Mouse (Mus musculus) erythroblast, adult 5-6 weeks (primary cell): Measurements from ENCODE around the gene Cldn13. TPM values are rescaled to one million over a fixed set of nuclear protein-coding genes. Genes with fewer than 3 reads are reported as not detected.
"Not testable (repeated sequence)": the region's sequence is repeated elsewhere in the genome, so short reads cannot be mapped to it uniquely, and the experiment has no call there.

Experiments used
- ATAC-seq: replicated peaks from 2 replicates; pipeline ENCODE4 v1.8.0; 2016; ENCODE audit warnings: moderate number of reproducible peaks, mild to moderate bottlenecking, moderate TSS enrichment, inconsistent platforms; ENCODE audit not compliant: poor library complexity, low FRiP score, severe bottlenecking
- total RNA-seq, 2 experiments: library from RNA; stranded (forward) in 1 of 2; stranded (reverse) in 1 of 2; fragments of 150-400 nt in 1 of 2; fragments of 200-764, 138-1000 nt in 1 of 2; gene quantifications; 2 replicates each; pipeline versions ENCODE4 v1.2.3 to v1.2.4; 2015 to 2017; ENCODE audit warnings: low replicate concordance in 2 of 2

Gene Cldn13
- total RNA-seq (2015; ENCODE audit: low replicate concordance) = 411 and 506 TPM in 2 replicates
- 369 and 379 TPM in 2 replicates for total RNA-seq (2017; ENCODE audit: low replicate concordance)

DNA sequence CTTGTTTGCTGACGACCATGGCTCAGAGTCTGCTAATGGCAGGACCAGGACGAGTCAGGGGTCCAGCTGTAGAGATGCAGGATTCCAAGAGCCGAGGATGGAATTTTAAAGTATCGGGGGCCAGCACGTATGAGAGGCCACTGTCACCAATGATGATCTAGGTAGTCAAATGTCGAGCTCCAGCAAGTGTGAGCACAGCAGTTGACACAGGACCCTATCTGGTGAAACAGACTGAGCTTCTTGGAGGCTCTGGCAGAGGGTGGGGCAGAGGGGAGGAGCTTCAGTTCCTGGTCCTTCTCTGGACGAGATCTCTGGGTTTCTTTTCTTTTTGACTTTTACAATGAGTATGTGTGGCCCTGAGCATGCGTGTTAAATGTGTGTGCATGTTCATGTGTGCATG lies at the start of gene Cldn13:
TSS of gene Cldn13 (minus strand) at position 216 of the 400 bp plus-strand sequence.
- ATAC-seq = peak; percentile 47

DNA sequence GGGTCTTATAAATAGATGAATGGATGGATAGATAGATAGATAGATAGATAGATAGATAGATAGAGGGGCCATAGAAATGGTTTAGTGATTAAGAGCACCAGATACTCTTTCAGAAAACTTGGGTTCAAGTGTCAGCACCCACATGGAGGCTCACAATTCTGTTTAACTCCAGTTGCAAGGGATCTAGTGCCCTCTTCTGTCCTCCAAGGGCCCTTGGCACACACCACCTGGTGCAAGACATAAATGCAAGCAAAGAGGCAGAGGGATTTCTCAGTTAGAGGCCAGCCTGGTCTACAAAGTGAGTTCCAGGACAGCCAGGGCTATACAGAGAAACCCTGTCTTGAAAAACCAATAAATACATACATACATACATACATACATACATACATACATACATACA lies 49.3 kb upstream of the Cldn13 start:
- ATAC-seq = not testable (repeated sequence)

DNA sequence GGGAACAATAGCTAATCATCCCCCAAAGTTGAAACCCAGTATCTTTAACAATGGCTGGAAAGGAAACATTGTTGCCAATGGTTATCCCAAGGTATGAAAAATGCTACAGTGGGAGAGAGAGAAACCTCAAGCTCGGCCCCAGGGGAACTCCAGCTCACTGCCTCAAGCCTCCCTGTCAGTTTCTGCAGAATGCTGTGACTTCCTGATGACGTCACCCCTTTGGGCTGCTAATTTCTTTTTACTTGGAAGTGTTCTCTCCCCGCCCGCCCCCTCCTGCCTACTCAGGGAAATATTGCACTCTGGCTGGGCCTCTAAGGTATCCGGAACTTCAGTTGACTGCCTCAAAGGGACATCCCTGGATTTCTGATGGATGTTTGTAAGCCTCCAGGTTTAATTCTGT lies 48.2 kb upstream of the Cldn13 start:
- no peak for ATAC-seq

DNA sequence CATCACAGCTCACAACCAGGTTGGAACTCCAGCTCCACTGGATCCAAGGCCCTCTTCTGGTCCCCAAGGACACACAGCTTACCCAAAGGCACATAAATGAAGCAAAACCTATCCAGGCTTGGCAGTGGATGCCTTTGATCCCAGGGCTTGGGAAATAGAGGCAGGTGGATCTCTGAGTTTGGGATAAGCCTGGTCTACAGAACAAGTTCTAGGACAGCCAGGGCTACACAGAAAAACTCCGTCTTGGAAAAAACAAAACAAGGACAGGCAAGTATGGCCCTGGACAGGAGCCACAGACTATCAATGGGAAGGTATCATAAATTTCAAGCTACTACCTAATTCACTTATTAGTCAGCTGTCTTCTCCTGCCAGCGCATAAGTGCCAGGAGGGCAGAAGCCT lies 46.2 kb upstream of the Cldn13 start:
- ATAC-seq = no peak

DNA sequence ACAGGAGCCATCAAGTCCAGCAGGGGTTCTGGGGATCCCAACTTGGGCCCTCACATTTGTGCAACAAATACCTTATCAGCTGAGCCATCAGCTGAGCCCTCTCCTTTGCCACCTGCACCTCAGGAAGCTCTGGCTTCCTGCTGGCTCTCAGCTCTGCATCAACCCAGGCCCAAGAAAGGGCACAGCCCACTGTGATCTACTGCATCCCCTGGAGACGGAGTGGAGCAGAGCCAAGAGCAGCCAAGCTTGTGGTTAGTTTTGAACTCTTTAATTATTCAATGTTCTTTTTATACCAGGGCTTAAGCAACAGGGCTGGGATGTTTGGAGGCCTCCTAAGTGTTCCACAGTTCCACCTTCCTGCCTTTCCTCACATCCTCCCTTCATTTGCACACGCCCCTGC lies 45.1 kb upstream of the Cldn13 start:
- ATAC-seq = no peak

DNA sequence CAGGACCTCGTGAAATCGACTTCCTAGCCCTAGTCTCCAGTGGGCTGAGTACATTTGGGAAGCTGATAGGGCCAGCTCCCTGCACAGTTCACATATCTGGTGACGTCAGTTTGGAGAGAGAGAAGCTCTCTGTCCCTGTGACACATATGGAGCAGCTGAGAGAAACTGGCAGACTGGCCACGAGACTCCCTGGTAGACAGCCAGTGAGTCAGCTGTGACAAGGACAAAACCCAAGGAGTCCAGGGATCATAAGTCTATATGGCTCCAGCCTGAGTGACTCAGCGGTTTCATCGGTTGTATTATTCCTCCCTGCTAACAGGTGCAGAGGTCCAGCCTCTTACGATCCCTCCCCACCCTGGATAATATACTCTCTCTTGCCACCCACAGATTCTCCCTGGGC lies 43.8 kb upstream of the Cldn13 start:
- ATAC-seq = peak; percentile 55

DNA sequence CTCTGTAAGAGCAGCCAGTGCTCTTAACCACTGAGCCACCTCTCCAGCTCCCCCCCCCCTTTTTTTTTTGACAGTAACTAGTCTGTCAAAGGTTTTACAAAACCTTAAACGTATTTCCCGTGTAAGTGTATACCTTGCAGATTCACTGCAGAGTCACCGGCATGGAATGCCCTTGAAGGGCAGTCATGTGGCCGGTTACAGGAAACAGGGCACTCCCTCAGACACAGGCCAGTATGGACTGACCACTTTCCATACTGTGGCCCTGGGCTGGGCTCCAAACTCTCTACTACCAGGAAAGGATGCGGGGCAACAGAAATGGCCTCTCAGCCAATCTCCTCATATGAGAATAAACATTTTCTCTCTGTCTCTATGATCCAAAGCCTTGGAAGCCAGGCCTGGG lies 40.2 kb upstream of the Cldn13 start:
- no peak for ATAC-seq

DNA sequence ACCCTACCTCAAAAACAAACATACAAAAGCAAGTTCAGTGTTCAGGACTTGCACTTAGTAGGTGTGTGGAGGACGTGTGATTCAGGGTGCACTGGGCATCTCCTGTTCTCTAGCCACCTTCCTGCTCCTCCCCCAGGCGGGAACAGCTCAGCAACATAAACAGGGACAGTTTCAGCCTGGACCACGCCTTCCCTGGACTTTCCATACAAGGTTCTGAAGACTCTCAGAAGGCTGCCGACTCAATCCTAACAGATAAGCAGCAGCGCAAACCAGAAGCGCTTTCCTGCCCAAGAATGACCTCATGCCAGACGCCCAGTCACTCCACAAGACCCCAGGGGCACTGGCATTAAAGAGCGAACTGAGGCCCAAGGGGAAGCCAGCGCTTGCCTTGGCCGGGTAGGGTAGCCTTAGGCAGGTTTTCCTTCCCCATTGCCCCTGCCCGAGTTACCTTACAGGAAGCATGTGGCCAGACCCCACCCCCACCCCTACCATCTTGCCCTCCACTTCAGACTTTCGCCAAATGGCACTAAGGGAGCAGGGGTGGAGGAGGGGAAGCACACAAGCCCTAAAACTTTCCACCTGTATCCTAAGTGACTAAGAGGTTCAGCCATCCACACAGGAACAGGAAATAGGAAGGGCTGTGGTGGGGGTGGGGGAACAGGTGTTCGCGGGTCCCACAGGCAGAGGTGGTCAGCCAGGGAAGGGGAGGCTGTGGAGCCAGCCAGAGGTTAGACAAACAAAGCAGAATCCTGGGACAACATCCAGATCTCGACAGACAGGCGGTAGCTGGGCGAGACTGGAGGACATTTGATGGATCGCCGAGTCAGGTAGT lies 35.9 kb upstream of the Cldn13 start:
- ATAC-seq = 0 out of 2 replicates have a peak, but pooled peaks have one; percentile 42

DNA sequence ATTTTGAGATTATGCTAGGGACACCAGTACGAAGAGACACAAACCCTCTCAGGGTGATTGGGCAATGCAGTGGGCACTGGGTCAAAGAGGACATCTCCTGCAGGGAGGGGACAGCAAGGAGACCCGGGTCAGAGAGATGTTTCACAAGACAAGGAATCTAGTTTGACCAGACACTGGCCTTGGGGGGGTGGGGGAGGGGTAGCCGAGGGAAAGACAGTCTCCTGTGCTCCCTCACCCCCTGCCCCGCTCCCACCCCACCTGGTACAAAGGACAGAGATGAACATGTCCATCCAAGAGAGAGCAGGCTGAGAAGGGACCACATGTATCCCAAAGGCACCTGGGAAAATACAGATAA lies 32.7 kb upstream of the Cldn13 start:
- no peak for ATAC-seq

DNA sequence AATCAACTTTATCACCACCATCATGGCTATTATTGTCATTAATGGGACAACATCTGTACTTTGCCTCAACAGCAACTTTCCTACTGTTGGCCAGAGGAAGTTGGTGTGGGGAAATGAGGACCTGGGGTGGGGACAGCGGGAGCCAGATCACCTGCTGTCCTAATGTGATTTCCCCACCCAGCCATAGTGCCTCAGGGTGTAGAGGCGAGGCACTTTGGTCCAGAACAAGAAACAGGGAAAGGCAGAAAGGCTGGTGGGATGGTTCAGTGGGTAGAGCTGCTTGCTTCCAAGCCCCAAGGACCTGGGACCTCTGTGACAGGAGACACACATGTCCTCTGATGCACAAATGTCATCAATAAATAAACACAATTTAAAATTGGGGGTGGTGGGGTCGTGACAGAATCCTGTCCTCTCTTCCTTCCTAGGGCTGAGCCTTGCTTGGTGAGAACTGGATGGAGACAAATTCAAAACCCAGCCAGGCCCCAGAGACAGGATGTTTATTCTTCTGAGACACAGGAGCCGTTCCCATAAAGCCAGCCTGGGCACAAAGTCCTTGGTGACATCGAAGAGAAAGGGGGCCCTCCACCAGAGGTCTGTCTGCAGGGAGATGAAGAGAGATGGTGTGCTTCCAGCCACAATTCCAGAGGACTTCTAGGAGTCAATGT lies 32.2 kb upstream of the Cldn13 start:
- no peak for ATAC-seq

DNA sequence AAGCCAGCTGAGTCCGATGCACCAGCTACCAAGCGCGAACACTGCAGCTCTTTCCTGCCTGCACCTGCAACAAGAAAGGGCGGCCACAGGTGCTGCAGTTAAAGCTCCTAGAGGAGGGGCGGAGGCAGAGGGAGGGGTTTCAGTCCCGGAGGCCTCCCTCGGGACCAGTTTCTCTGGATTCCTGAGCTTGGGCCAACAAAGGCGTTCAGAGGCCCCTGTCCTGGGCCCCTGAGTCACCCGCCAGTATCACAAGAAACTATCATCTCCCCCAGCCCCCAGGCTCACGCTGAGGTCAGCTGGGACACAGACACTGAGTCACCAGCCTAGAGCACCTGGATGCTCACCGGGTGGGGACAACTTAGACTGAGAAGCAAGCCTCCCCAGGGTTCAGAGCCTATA lies 31.5 kb upstream of the Cldn13 start, which contains the start of gene Cldn4:
TSS of gene Cldn4 (minus strand) at position 78 of the 399 bp plus-strand sequence.
- no peak for ATAC-seq

DNA sequence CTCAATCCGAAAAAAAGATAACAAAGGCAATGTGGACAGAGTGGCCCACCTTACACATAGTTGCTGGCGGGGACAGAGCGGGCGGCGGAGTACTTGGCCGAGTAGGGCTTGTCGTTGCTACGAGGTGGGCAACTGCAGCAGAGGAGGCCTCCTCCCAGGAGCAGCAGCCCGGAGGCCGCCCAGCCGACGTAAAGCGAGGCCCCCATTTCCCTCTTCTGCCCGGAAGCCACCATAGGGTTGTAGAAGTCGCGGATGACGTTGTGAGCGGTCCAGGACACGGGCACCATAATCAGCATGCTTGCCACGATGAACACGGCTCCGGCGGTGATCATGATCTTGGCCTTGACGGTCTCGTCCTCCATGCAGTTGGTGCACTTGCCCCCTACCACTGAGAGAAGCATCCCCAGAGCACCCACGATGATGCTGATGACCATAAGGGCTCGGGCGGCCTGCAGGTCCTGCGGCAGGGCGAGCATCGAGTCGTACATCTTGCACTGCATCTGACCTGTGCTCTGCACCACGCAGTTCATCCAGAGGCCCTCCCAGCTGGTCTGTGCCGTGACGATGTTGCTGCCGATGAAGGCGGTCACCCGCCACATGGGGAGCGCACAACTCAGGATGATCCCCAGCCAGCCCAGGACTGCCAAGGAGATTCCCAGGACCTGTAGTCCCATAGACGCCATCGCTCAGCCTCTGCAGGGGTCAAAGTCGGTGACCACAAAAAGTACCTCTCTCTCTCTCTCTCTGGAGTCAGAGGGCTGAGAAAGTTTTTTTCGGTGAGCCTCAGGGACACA lies 30.9 kb upstream of the Cldn13 start:
- no peak for ATAC-seq

DNA sequence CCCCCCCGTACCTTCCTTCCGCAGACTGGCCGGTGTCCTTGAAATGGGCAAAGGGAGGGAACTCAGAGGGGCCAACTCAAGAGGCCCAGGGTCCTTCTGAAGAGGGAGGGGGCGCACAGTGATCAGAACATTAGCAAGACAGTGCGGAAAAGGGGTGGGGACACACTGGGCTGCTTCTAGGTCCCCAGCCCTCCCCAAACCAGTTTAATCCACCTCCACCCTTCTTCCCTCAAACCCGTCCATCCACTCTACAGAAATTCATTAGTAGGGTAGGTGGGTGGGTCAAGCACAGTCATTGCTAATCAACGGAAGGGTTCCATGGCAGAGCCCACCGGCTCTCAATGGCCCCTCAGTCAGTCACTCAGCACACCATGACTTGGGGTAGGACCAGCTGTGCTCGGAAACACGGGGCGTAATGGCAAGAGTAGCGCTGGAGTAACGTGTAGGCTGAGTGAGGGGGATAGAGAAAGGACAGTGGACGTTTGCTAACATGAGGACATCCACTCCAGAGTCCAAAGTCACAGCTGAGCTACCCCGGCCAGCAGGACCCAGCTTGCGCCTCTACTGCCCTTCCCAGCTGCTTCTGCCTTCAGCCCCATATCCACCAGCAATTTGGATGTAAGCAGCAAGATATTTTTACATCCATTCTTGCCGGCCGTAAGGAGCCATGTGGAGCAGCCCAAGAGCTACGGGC lies 30.1 kb upstream of the Cldn13 start:
- no peak for ATAC-seq

DNA sequence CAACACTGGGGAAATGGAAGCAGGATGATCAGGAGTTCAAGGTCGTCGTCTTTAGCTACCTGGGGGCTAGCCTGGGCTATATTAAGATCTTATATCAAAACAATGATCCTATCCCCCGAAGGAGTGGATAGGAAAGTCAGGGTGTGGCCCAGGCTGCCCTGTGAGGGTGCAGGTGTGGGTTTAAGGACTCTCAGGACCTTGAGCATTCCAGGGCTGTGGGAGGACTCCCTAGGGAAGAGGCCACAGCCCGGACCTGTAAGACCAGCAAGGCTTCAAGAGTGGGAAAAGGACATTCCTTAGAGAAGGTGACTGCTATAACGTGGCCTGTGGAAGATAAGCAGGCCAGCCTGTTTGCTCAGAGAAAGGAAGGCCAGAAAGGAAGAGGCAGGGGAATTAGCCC lies 28.9 kb upstream of the Cldn13 start:
- no peak for ATAC-seq

DNA sequence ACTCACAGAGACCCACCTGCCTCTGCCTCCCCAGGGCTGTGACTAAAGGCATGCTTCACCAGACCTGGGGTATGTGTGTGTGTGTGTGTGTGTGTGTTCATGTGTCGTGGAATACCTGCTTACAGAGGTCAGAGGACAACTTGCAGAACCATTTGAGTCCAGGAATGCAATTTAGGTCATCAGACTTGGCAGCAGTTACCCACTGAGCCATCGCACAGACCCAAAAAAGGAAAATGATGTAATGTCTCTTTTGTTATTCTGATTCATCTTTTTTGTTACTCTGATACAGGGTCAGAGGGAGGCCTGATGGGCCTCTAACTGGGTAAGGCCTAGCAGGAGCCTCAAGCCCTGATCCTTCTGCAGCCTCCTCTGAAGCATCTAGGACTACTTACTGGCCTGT lies 27.4 kb upstream of the Cldn13 start:
- no peak for ATAC-seq

DNA sequence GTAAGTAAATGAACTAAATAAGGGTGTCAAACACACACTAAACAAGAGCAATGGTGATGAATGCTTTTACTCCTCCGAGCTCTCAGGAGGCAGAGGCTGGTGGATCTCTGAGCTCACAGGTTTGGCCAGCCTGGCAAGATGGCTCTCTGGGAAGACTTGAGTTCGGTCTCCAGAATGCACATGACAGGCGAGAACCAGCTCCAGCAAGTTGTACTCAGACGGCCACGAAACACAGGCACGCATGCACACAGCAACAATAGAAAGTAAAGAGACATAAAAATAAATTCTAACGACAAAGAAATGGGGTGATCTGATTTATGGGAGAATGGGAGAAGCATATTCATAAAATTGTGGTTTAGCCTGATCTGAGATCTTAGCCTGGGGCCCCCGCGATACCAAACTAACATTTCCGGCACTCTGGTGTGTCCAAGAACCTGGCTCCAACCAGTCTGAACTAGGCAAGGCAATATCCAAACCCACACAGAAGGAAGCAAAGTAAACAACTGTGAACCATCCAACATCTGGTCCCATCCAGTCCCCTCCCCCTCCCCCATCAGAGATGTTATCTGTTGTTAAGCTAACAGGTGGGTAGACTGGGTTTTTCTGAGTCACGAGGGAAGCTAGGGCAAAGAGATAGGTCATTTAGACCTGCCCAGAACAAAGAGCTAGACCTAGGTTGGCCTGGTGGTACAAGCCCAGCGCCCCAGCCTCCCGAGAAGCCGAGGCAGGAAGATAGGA lies 26.3 kb upstream of the Cldn13 start:
- ATAC-seq = no peak

DNA sequence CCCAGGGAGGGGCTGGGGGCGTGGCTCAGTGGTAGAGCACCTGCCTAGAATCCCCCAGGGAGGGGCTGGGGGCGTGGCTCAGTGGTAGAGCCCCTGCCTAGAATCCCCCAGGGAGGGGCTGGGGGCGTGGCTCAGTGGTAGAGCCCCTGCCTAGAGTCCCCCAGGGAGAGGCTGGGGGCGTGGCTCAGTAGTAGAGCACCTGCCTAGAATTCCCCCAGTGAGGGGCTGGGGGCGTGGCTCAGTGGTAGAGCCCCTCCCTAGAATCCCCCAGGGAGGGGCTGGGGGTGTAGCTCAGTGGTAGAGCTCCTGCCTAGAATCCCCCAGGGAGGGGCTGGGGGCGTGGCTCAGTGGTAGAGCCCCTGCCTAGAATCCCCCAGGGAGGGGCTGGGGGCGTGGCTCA lies 24.2 kb upstream of the Cldn13 start:
- not testable (repeated sequence) for ATAC-seq

DNA sequence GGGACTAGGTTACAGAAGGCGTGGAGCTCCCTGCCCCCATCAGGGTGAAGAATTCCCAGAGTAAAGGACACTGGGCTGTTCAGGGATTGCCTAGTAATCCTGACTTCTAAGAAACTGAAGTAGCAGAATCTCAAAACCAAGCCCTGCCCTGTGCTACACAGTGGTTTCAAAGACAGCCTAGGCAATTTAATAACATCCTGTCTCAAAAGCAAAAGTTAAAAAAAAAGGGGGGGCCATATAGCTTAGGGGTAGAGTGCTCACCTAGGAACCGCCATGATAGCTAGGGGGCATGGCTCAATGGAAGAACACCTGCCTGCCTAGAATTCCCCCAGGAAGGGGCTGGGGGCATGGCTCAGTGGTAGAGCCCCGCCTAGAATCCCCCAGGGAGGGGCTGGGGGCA lies 23.7 kb upstream of the Cldn13 start:
- ATAC-seq = no peak

DNA sequence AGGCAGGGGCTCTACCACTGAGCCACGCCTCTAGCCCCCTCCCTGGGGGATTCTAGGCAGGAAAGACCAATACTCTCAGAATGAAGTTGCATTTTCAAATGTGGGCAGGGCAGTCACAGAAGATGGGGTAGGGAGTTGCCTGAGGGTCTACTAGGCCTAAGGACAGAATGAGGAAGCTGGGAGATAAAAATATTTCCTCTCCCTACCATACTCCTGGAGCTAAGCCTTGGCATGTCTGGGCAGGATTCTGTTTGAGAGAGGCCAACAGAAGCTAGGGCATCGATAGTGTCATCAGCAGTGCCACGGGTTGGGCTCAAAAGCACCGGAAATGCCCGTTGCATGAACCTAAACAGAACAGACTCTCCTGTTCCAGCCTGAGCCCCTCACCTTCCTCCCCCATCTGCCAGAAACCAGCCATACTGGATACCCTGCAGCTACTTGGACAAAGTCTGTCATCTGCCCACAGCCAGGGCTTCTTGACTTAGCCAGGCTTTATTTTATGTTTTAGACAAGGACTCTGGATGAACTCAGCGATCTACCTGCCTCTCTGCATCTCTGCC lies 21.4 kb upstream of the Cldn13 start:
- no peak for ATAC-seq
